Mouse (Mus musculus) CH12.LX (cell line): ENCODE measurements around the gene Fam20b. TPM values are rescaled to one million over a fixed set of nuclear protein-coding genes. Genes with fewer than 3 reads are reported as not detected.

Source experiments
- DNase-seq: peaks from one replicate; pipeline ENCODE4 v3.0.0-alpha.2; 2013; ENCODE audit errors: extremely low read depth
- H3K27ac ChIP-seq: 2 replicates; pipeline ENCODE4 v1.5.1; 2012; ENCODE audit warnings: low read depth, mild to moderate bottlenecking, control low read depth, moderate library complexity; ENCODE audit not compliant: insufficient read depth
- H3K27me3 ChIP-seq: replicated peaks from 2 replicates; pipeline ENCODE3; 2012; ENCODE audit warnings: inconsistent platforms
- H3K36me3 ChIP-seq, 2 experiments: replicated peaks in 1 of 2; 2 replicates each; pipeline versions ENCODE3 to v1.6.1; 2012; ENCODE audit warnings: inconsistent platforms in 1 of 2, low read length in 1 of 2, mild to moderate bottlenecking in 1 of 2, mixed read lengths in 1 of 2, moderate library complexity in 1 of 2; ENCODE audit not compliant: control insufficient read depth in 1 of 2, insufficient read depth in 1 of 2
- H3K4me1 ChIP-seq, 2 experiments: 2 replicates each; pipeline ENCODE4 v1.6.1; 2012; ENCODE audit warnings: inconsistent platforms in 1 of 2, moderate library complexity in 1 of 2; ENCODE audit not compliant: insufficient read depth in 2 of 2, control insufficient read depth in 1 of 2
- H3K4me2 ChIP-seq: 2 replicates; pipeline ENCODE4 v1.6.1; 2012; ENCODE audit warnings: low read depth, mild to moderate bottlenecking, control low read depth; ENCODE audit not compliant: poor library complexity, insufficient read depth, severe bottlenecking
- H3K4me3 ChIP-seq, 3 experiments: fragments of 150-350 bp in 1 of 3; sonication (generic) in 1 of 3; replicated peaks in 1 of 3; 2 replicates each; pipeline versions ENCODE3 to v1.5.1; 2011 to 2012; ENCODE audit warnings: low read depth in 2 of 3, low read length in 2 of 3, mild to moderate bottlenecking in 2 of 3, moderate library complexity in 2 of 3, control low read depth in 1 of 3, improper control_type of control experiment in 1 of 3, inconsistent platforms in 1 of 3, mixed read lengths in 1 of 3; ENCODE audit not compliant: poor library complexity in 1 of 3
- H3K79me2 ChIP-seq: replicated peaks from 2 replicates; pipeline ENCODE4 v1.6.1; 2012; ENCODE audit warnings: mild to moderate bottlenecking, moderate library complexity; ENCODE audit not compliant: control insufficient read depth, poor library complexity, insufficient read depth, severe bottlenecking; ENCODE audit errors: extremely low read depth
- H3K9ac ChIP-seq: 2 replicates; pipeline ENCODE4 v1.6.1; 2012; ENCODE audit warnings: low read depth, mild to moderate bottlenecking, control low read depth, moderate library complexity; ENCODE audit not compliant: insufficient read depth
- H3K9me3 ChIP-seq: replicated peaks from 2 replicates; pipeline ENCODE3; 2012; ENCODE audit warnings: low read length, inconsistent platforms, mixed read lengths
- BHLHE40 ChIP-seq: IDR thresholded peaks from 2 replicates; pipeline ENCODE4 v1.6.1; 2011; ENCODE audit warnings: mild to moderate bottlenecking, low read depth, low read length, improper control_type of control experiment
- CHD1 ChIP-seq: IDR thresholded peaks from 2 replicates; pipeline ENCODE4 v1.6.1; 2012; ENCODE audit warnings: low read depth, low read length, improper control_type of control experiment, inconsistent platforms
- CHD2 ChIP-seq: IDR thresholded peaks from 2 replicates; pipeline ENCODE4 v1.6.1; 2011; ENCODE audit warnings: low read length, improper control_type of control experiment
- CTCF ChIP-seq, 2 experiments: IDR thresholded peaks in 1 of 2; conservative IDR thresholded peaks in 1 of 2; 2 replicates each; pipeline ENCODE4 v1.5.1; 2011 to 2012; ENCODE audit warnings: low read depth in 2 of 2, low read length in 2 of 2, improper control_type of control experiment in 1 of 2, inconsistent platforms in 1 of 2, mild to moderate bottlenecking in 1 of 2, moderate library complexity in 1 of 2
- ELF1 ChIP-seq: IDR thresholded peaks from 2 replicates; pipeline ENCODE4 v1.6.1; 2014; ENCODE audit warnings: low read depth, mild to moderate bottlenecking, inconsistent platforms, low read length, improper control_type of control experiment
- EP300 ChIP-seq: IDR thresholded peaks from 2 replicates; pipeline ENCODE4 v1.6.1; 2011; ENCODE audit warnings: low read length, improper control_type of control experiment
- ETS1 ChIP-seq: conservative IDR thresholded peaks from 2 replicates; pipeline ENCODE4 v1.6.1; 2012; ENCODE audit warnings: low read depth, mild to moderate bottlenecking, inconsistent platforms, low read length, improper control_type of control experiment, moderate library complexity
- GABPA ChIP-seq: IDR thresholded peaks from 2 replicates; pipeline ENCODE4 v1.6.1; 2012; ENCODE audit warnings: low read depth, low read length, improper control_type of control experiment, inconsistent platforms; ENCODE audit not compliant: insufficient replicate concordance
- HCFC1 ChIP-seq: IDR thresholded peaks from 2 replicates; pipeline ENCODE4 v1.6.1; 2012; ENCODE audit warnings: low read depth, mild to moderate bottlenecking, inconsistent platforms, low read length, improper control_type of control experiment
- IRF4 ChIP-seq: IDR thresholded peaks from 2 replicates; pipeline ENCODE4 v1.6.1; 2014; ENCODE audit warnings: low read depth, mild to moderate bottlenecking, inconsistent platforms, low read length, improper control_type of control experiment
- JUN ChIP-seq: IDR thresholded peaks from 2 replicates; pipeline ENCODE4 v1.6.1; 2011; ENCODE audit warnings: low read depth, mild to moderate bottlenecking, low read length, improper control_type of control experiment, moderate library complexity; ENCODE audit not compliant: insufficient read depth
- JUND ChIP-seq: conservative IDR thresholded peaks from 2 replicates; pipeline ENCODE4 v1.6.1; 2011; ENCODE audit warnings: low read depth, low read length, improper control_type of control experiment
- KAT2A ChIP-seq: IDR thresholded peaks from 2 replicates; pipeline ENCODE4 v1.6.1; 2012; ENCODE audit warnings: low read length, improper control_type of control experiment, inconsistent platforms; ENCODE audit not compliant: insufficient replicate concordance
- MAFK ChIP-seq: IDR thresholded peaks from 2 replicates; pipeline ENCODE4 v1.6.1; 2011; ENCODE audit warnings: low read length, improper control_type of control experiment; ENCODE audit not compliant: insufficient replicate concordance
- MAZ ChIP-seq: IDR thresholded peaks from 2 replicates; pipeline ENCODE4 v1.6.1; 2012; ENCODE audit warnings: low read depth, mild to moderate bottlenecking, inconsistent platforms, low read length, improper control_type of control experiment, moderate library complexity
- MEF2A ChIP-seq: IDR thresholded peaks from 2 replicates; pipeline ENCODE4 v1.6.1; 2014; ENCODE audit warnings: low read depth, mild to moderate bottlenecking, inconsistent platforms, low read length, improper control_type of control experiment, borderline replicate concordance
- MXI1 ChIP-seq: IDR thresholded peaks from 2 replicates; pipeline ENCODE4 v1.6.1; 2011; ENCODE audit warnings: mild to moderate bottlenecking, low read depth, low read length, improper control_type of control experiment
- MYC ChIP-seq: IDR thresholded peaks from 2 replicates; pipeline ENCODE4 v1.6.1; 2011; ENCODE audit warnings: low read depth, mild to moderate bottlenecking, improper control_type of control experiment, low read length
- NELFE ChIP-seq: IDR thresholded peaks from 2 replicates; pipeline ENCODE4 v1.6.1; 2011; ENCODE audit warnings: low read depth, low read length, improper control_type of control experiment
- NRF1 ChIP-seq: IDR thresholded peaks from 2 replicates; pipeline ENCODE4 v1.6.1; 2014; ENCODE audit warnings: low read depth, mild to moderate bottlenecking, inconsistent platforms, low read length, improper control_type of control experiment, moderate library complexity
- POLR2A ChIP-seq: IDR thresholded peaks from 2 replicates; pipeline ENCODE4 v1.6.1; 2011; ENCODE audit warnings: low read depth, mild to moderate bottlenecking, improper control_type of control experiment, low read length
- POLR2AphosphoS2 ChIP-seq: IDR thresholded peaks from 2 replicates; pipeline ENCODE4 v1.6.1; 2011; ENCODE audit warnings: low read depth, low read length, improper control_type of control experiment
- RAD21 ChIP-seq: IDR thresholded peaks from 2 replicates; pipeline ENCODE4 v1.6.1; 2011; ENCODE audit warnings: low read depth, mild to moderate bottlenecking, low read length, improper control_type of control experiment, moderate library complexity
- RCOR1 ChIP-seq: conservative IDR thresholded peaks from 2 replicates; pipeline ENCODE4 v1.6.1; 2012; ENCODE audit warnings: low read depth, mild to moderate bottlenecking, inconsistent platforms, low read length, improper control_type of control experiment
- SIN3A ChIP-seq: IDR thresholded peaks from 2 replicates; pipeline ENCODE4 v1.6.1; 2012; ENCODE audit warnings: low read length, improper control_type of control experiment, inconsistent platforms
- TBP ChIP-seq: conservative IDR thresholded peaks from 2 replicates; pipeline ENCODE4 v1.6.1; 2011; ENCODE audit warnings: low read depth, low read length, improper control_type of control experiment
- TCF12 ChIP-seq: IDR thresholded peaks from 2 replicates; pipeline ENCODE4 v1.6.1; 2014; ENCODE audit warnings: low read depth, mild to moderate bottlenecking, inconsistent platforms, low read length, improper control_type of control experiment
- USF2 ChIP-seq: conservative IDR thresholded peaks from 2 replicates; pipeline ENCODE4 v1.6.1; 2011; ENCODE audit warnings: low read depth, low read length, improper control_type of control experiment
- ZC3H11A ChIP-seq: IDR thresholded peaks from 2 replicates; pipeline ENCODE4 v1.6.1; 2012; ENCODE audit warnings: low read depth, mild to moderate bottlenecking, inconsistent platforms, low read length, improper control_type of control experiment
- ZKSCAN1 ChIP-seq: IDR thresholded peaks from 2 replicates; pipeline ENCODE4 v1.6.1; 2012; ENCODE audit warnings: low read depth, inconsistent platforms, low read length, improper control_type of control experiment, borderline replicate concordance
- dilution Hi-C: fragments of 300-500 bp; cut with MboI; formaldehyde crosslinking; loops from 2 replicates; pipeline ENCODE4 v1.14.3; 2020; ENCODE audit warnings: low sequenced_read_pairs; ENCODE audit not compliant: extremely low pct_unique_long_range_greater_than_20kb, extremely low pct_ligation_motif_present
- in situ Hi-C: fragments of 300-500 bp; cut with MboI; formaldehyde crosslinking; loops from 3 replicates; pipeline ENCODE4 v1.14.3; 2019; ENCODE audit warnings: low sequenced_read_pairs, low pct_ligation_motif_present, low pct_unique_long_range_greater_than_20kb, mixed read lengths
- polyA plus RNA-seq: library from polyadenylated mRNA; unstranded; fragments of >175 nt; gene quantifications from 2 replicates; pipeline ENCODE4 v1.2.1, GENCODE M21; 2012; ENCODE audit warnings: low read depth; ENCODE audit not compliant: insufficient read length
- total RNA-seq, 2 experiments: library from RNA; depleted of rRNA; stranded (reverse); fragments of 300-350 nt in 1 of 2; fragments of >200 nt in 1 of 2; gene quantifications; 2 replicates each; pipeline ENCODE4 v1.2.3; 2012 to 2014

Fam20b gene
- 22.3 and 23.0 TPM in 2 replicates for total RNA-seq (2012; rRNA removed)
- total RNA-seq (2014; rRNA removed) = 25.7 and 26.5 TPM in 2 replicates
- 19.5 and 21.2 TPM in 2 replicates for polyA plus RNA-seq

DNA sequence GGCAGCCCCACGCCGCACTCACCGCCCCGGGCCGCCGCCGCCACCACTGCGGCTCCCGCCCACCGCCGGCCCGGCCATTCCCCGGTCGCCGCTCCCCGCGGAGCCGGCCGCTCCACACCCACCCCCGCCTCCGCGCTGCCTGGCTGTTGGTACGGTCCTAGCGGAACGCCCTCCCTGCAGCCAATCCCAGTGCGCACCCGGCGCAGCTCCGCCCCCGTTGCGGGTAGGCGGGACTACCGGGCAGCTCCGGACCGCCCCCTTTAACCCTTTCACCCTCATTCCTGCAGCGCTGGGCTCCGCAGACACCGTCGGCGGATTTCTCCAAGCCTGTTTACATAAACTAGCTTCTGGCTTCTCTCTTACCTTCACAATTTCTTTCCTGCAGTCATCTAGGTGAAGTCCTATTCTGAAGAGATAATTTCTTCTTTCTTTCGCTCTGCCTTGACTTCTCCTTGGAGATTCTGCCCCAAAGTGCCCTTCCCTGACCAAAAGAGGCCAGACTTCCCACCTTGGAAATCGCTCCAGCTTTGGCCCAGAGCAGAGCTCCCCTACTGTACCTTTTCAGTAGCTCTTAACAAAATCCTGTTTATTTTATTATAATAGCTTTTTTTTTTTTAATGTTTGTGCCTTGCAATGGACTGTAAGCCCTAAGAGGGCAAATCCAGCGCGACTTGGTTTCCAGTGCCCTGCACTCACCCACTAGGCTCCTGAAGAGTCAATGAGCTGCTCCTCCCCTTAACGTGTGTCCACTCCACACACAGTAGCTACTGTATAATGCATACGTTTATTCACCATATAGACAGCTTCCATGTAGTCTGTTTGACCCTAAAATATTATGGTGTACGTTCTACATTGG lies at the start of gene Fam20b:
TSS of gene Fam20b (minus strand) at position 137 of the 856 bp plus-strand sequence.
- TF ChIP-seq MEF2A = 0 out of 2 replicates have a peak, but pooled peaks have one; percentile 26
- peak; percentile 65 for TF ChIP-seq HCFC1
- TF ChIP-seq POLR2A = no peak
- peak; percentile 19; the same call in 1 of the 2 replicates for TF ChIP-seq SIN3A
- no peak for TF ChIP-seq EP300
- TF ChIP-seq NRF1 = peak; percentile 68
- no peak; the same call in 1 of the 2 replicates for TF ChIP-seq MXI1
- 0 out of 2 replicates have a peak, but pooled peaks have one; percentile 17 for TF ChIP-seq KAT2A
- no peak for TF ChIP-seq USF2
- no peak for TF ChIP-seq BHLHE40
- TF ChIP-seq TBP = no peak
- no peak for TF ChIP-seq CTCF (conservative IDR thresholded peaks at IDR 0.05 in 1 of 2, IDR thresholded peaks at IDR 0.05 in 1 of 2; ENCODE audit: low read depth in 2 of 2, low read length in 2 of 2)
- TF ChIP-seq ELF1 = peak; percentile 68
- no peak for TF ChIP-seq MAFK
- 0 out of 2 replicates have a peak, but pooled peaks have one; percentile 13 for TF ChIP-seq TCF12
- TF ChIP-seq MAZ = peak; percentile 78; the same call in 1 of the 2 replicates
- peak; percentile 59; the same call in 1 of the 2 replicates for TF ChIP-seq CHD2
- no peak for TF ChIP-seq MYC
- Histone ChIP-seq H3K27me3 (peaks cover 9% of the 10 kb centered on the region), H3K36me3 (peaks cover 3 to 20% of the 10 kb centered on the region in 2 experiments), H3K27ac (peak within 1 kb of the TSS; percentile 25; the same call in 1 of the 2 replicates), H3K4me2 (peak within 1 kb of the TSS; percentile 94), H3K9ac (peak within 1 kb of the TSS; percentile 53), H3K9me3 (no peaks in the 10 kb centered on the region), H3K4me3 (peak within 1 kb of the TSS; percentile 75 to 93 (median 89)), H3K79me2 (peaks cover 4% of the 10 kb centered on the region), H3K4me1 (peaks cover 2 to 16% of the 10 kb centered on the region in 2 experiments; a peak in 2 of 4 replicates)
- DNase-seq = peak; percentile 89
- dilution Hi-C loops (no loop called here), in situ Hi-C loops (loop anchor here (10.0 kb wide), 1 partner anchor 64 kb away; no protein-coding TSS in a partner anchor)

DNA sequence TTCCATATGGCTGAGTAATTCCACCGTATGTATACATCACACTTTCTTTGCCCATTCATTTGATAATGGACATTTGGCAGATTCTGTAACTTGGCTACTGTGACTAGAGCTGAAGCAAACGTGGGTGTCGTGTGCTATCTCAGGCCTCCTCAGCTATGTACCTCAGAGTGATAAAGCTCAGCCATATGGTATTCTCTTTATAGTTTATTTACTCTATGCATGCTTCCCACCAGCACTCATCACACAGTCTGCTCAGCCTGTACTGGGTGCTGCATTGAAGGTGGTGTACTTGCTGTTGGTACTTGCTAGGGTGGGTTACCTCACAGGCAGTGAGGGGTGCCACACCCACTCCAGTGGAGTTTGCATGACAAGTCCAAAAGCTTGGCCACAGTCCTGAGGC lies 46.4 kb upstream of the Fam20b start:
- H3K9me3 ChIP-seq = peaks cover 23% of the 10 kb centered on the region
- DNase-seq = no peak
- no peak overlapping the region for H3K4me3 ChIP-seq
- dilution Hi-C loops = no loop called here
- H3K4me2 ChIP-seq = no peak overlapping the region
- no peak overlapping the region for H3K9ac ChIP-seq
- H3K4me1 ChIP-seq = peaks cover 0 to 2% of the 10 kb centered on the region in 2 experiments; a peak in 1 of 4 replicates
- no peak overlapping the region for H3K27ac ChIP-seq
- no peaks in the 10 kb centered on the region for H3K36me3 ChIP-seq
- TF ChIP-seq GABPA (no peak), ZC3H11A (no peak), IRF4 (no peak), ZKSCAN1 (no peak), ETS1 (no peak), MXI1 (no peak), CHD1 (no peak), NELFE (no peak), JUN (no peak), RCOR1 (no peak), POLR2AphosphoS2 (no peak), JUND (no peak), HCFC1 (no peak), RAD21 (no peak)
- in situ Hi-C loops = no loop called here
- no peaks in the 10 kb centered on the region for H3K79me2 ChIP-seq
- no peaks in the 10 kb centered on the region for H3K27me3 ChIP-seq
